ENCODE assay signal across 28 mouse cellular contexts in the genomic region with DNA sequence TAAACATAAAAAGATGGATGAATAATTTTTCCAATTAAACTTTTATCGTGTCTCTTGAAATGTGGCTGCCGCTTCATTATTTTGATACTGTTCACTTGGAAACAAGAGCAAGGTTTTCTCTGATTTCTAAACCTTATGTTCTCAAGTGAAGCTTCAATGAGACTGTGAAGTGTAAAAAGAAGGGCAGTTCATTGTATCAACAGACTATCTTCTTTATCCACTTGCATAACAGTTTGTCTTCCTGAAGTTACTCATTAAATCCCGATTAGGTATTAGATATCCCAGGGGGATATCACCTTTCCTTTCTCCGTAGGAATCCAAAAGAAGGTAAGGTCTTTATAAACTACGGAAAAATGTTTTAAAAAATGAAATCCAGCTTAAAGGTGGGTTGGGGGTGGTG. TPM values are rescaled to one million over a fixed set of nuclear protein-coding genes. Genes with fewer than 3 reads are reported as not detected.
DNase-seq lines count a peak whose midpoint lies in the region; ATAC-seq lines count a peak whose summit lies in the region.
"Had no signal": no experiment of that assay in that cellular context is flagged by ENCODE, and none has a peak within 500 bp of the region (broad histone marks: within the 10 kb centered on the region; RNA-seq: fewer than 3 reads in every experiment).

No protein-coding gene starts in this region.

- no peaks in the 10 kb centered on the region for H3K9me3 ChIP-seq in heart, embryonic 15.5 days (replicated peaks)
- H3K9me3 ChIP-seq in heart, embryonic 12.5 days (replicated peaks), result no peaks in the 10 kb centered on the region; the same call in 1 of the 2 replicates
- H3K9me3 ChIP-seq in kidney, embryonic 14.5 days (ENCODE audit: control insufficient read depth, low read length), result no peaks in the 10 kb centered on the region
- no peaks in the 10 kb centered on the region for H3K9me3 ChIP-seq in neural tube, embryonic 12.5 days
- no peaks in the 10 kb centered on the region for H3K9me3 ChIP-seq in neural tube, embryonic 15.5 days (replicated peaks)
- H3K9me3 ChIP-seq: embryonic facial prominence, embryonic 15.5 days; forebrain, embryonic 12.5 days; limb, embryonic 13.5 days; liver, embryonic 15.5 days; neural tube, embryonic 13.5 days; stomach, embryonic 15.5 days had no signal

- DNase-seq in kidney, postnatal 14 days, result no peak
- no peak for DNase-seq in yolk sac, embryonic 10.5 days (ENCODE audit: low spot score)
- DNase-seq in layer of hippocampus, postnatal 25 days (ENCODE audit: extremely low spot score in 1 of 2, low spot score in 1 of 2), result no peak
- DNase-seq: adrenal gland, adult 2 months; adrenal gland, postnatal 36 days; cerebellum, adult 18-20 months; cerebellum, postnatal 10 days; forebrain, postnatal 0 days; gastrocnemius, postnatal 14 days; heart, postnatal 36 days; lung, postnatal 36 days; right cerebral cortex, postnatal 14 days had no signal

- no peak overlapping the region for H3K4me3 ChIP-seq in heart, embryonic 15.5 days
- H3K4me3 ChIP-seq in heart, embryonic 12.5 days, result no peak overlapping the region
- H3K4me3 ChIP-seq in kidney, embryonic 14.5 days (ENCODE audit: low read length), result no peak overlapping the region
- no peak overlapping the region for H3K4me3 ChIP-seq in neural tube, embryonic 12.5 days
- H3K4me3 ChIP-seq in neural tube, embryonic 15.5 days (replicated peaks), result no peak overlapping the region
- H3K4me3 ChIP-seq: forebrain, embryonic 12.5 days; left cerebral cortex, adult 2 months; limb, embryonic 13.5 days; liver, embryonic 15.5 days; neural tube, embryonic 13.5 days; stomach, embryonic 15.5 days had no signal

- no peaks in the 10 kb centered on the region for H3K27me3 ChIP-seq in heart, embryonic 15.5 days
- no peaks in the 10 kb centered on the region for H3K27me3 ChIP-seq in heart, embryonic 12.5 days (replicated peaks)
- H3K27me3 ChIP-seq in kidney, embryonic 14.5 days (ENCODE audit: control insufficient read depth, insufficient read depth, low read length), result no peaks in the 10 kb centered on the region
- no peaks in the 10 kb centered on the region for H3K27me3 ChIP-seq in neural tube, embryonic 12.5 days (replicated peaks)
- no peaks in the 10 kb centered on the region for H3K27me3 ChIP-seq in neural tube, embryonic 15.5 days (replicated peaks)
- H3K27me3 ChIP-seq: embryonic facial prominence, embryonic 15.5 days; forebrain, embryonic 12.5 days; limb, embryonic 13.5 days; liver, embryonic 15.5 days; stomach, embryonic 15.5 days had no signal

- H3K4me1 ChIP-seq in heart, embryonic 15.5 days (replicated peaks), result peaks cover 3% of the 10 kb centered on the region; the same call in 1 of the 2 replicates
- peaks cover 4% of the 10 kb centered on the region; the same call in 1 of the 2 replicates for H3K4me1 ChIP-seq in heart, embryonic 12.5 days (replicated peaks)
- H3K4me1 ChIP-seq in kidney, embryonic 14.5 days (ENCODE audit: control insufficient read depth, insufficient read depth, low read length), result no peaks in the 10 kb centered on the region; the same call in 1 of the 2 replicates
- no peaks in the 10 kb centered on the region for H3K4me1 ChIP-seq in neural tube, embryonic 12.5 days
- H3K4me1 ChIP-seq in neural tube, embryonic 15.5 days, result peaks cover 5% of the 10 kb centered on the region; the same call in 1 of the 2 replicates
- H3K4me1 ChIP-seq: embryonic facial prominence, embryonic 15.5 days; liver, embryonic 15.5 days; stomach, embryonic 15.5 days had no signal

- no peak overlapping the region for H3K27ac ChIP-seq in heart, embryonic 15.5 days
- H3K27ac ChIP-seq in heart, embryonic 12.5 days (ENCODE audit: poor library complexity, severe bottlenecking), result no peak overlapping the region
- H3K27ac ChIP-seq in kidney, embryonic 14.5 days (ENCODE audit: low read depth, low read length), result no peak overlapping the region
- no peak overlapping the region for H3K27ac ChIP-seq in neural tube, embryonic 12.5 days
- H3K27ac ChIP-seq in neural tube, embryonic 15.5 days (replicated peaks), result no peak overlapping the region
- H3K27ac ChIP-seq: embryonic facial prominence, embryonic 15.5 days; forebrain, embryonic 12.5 days; hindbrain, embryonic 14.5 days; left cerebral cortex, adult 2 months; limb, embryonic 13.5 days; liver, embryonic 15.5 days; neural tube, embryonic 13.5 days; stomach, embryonic 15.5 days had no signal

- H3K9ac ChIP-seq in heart, embryonic 15.5 days, result no peak overlapping the region
- H3K9ac ChIP-seq in heart, embryonic 12.5 days, result no peak overlapping the region
- H3K9ac ChIP-seq in kidney, embryonic 14.5 days (ENCODE audit: low read depth, low read length), result no peak overlapping the region
- H3K9ac ChIP-seq in neural tube, embryonic 12.5 days, result no peak overlapping the region
- H3K9ac ChIP-seq in neural tube, embryonic 15.5 days (replicated peaks), result no peak overlapping the region
- H3K9ac ChIP-seq: embryonic facial prominence, embryonic 15.5 days; forebrain, embryonic 12.5 days; forebrain, postnatal 0 days; hindbrain, embryonic 14.5 days; limb, embryonic 13.5 days; liver, embryonic 15.5 days; neural tube, embryonic 13.5 days; stomach, embryonic 15.5 days had no signal

- WGBS in heart, embryonic 15.5 days, result 67% methylated on average over 5 of the region's 5 CpGs
- WGBS in heart, embryonic 12.5 days, result 60% methylated on average over 5 of the region's 5 CpGs
- 59% methylated on average over 5 of the region's 5 CpGs for WGBS in kidney, embryonic 14.5 days
- 60% methylated on average over 5 of the region's 5 CpGs for WGBS in neural tube, embryonic 12.5 days
- WGBS in neural tube, embryonic 15.5 days, result 62% methylated on average over 5 of the region's 5 CpGs

- no peak for ATAC-seq in heart, embryonic 15.5 days (replicated peaks; ENCODE audit: insufficient number of reproducible peaks, insufficient read depth, low FRiP score, low read depth)
- ATAC-seq in heart, embryonic 12.5 days (ENCODE audit: insufficient number of reproducible peaks, low FRiP score), result no peak
- ATAC-seq in kidney, embryonic 14.5 days (ENCODE audit: low FRiP score, low TSS enrichment), result no peak
- ATAC-seq in neural tube, embryonic 12.5 days (ENCODE audit: low FRiP score, low read depth), result no peak
- no peak for ATAC-seq in neural tube, embryonic 15.5 days (ENCODE audit: low FRiP score)
- ATAC-seq: activated CD4-positive, CD25-positive, alpha-beta regulatory T cell, adult 4 months; forebrain, postnatal 0 days; intestine, postnatal 0 days; midbrain, embryonic 16.5 days had no signal

- no peaks in the 10 kb centered on the region for H3K36me3 ChIP-seq in heart, embryonic 15.5 days
- no peaks in the 10 kb centered on the region for H3K36me3 ChIP-seq in heart, embryonic 12.5 days
- H3K36me3 ChIP-seq in kidney, embryonic 14.5 days (ENCODE audit: control insufficient read depth, insufficient read depth, low read length), result no peaks in the 10 kb centered on the region
- H3K36me3 ChIP-seq in neural tube, embryonic 12.5 days, result no peaks in the 10 kb centered on the region
- H3K36me3 ChIP-seq in neural tube, embryonic 15.5 days, result no peaks in the 10 kb centered on the region
- H3K36me3 ChIP-seq: embryonic facial prominence, embryonic 15.5 days; forebrain, embryonic 12.5 days; limb, embryonic 13.5 days; liver, embryonic 15.5 days; neural tube, embryonic 13.5 days; stomach, embryonic 15.5 days had no signal

- H3K4me2 ChIP-seq in heart, embryonic 15.5 days, result peak overlapping the region; percentile 53; the same call in 1 of the 2 replicates
- H3K4me2 ChIP-seq in heart, embryonic 12.5 days, result no peak overlapping the region
- peak overlapping the region; percentile 26; the same call in 1 of the 2 replicates for H3K4me2 ChIP-seq in kidney, embryonic 14.5 days (replicated peaks; ENCODE audit: low read depth, low read length)
- peak overlapping the region; percentile 27; the same call in 1 of the 2 replicates for H3K4me2 ChIP-seq in neural tube, embryonic 12.5 days (replicated peaks)
- H3K4me2 ChIP-seq in neural tube, embryonic 15.5 days, result no peak overlapping the region

RNA-seq across cellular contexts. Expression of a gene that starts 44.6 kb away (rescaled TPM):
- 16.2 and 18.5 TPM in 2 replicates for polyA plus RNA-seq in heart, embryonic 15.5 days (2015; fragmentation: Nextera tagmentation; extraction: Ambion mirVana)
- polyA plus RNA-seq in heart, embryonic 12.5 days (2016; fragmentation: Nextera tagmentation; extraction: Ambion mirVana), result 18.6 and 23.2 TPM in 2 replicates
- polyA plus RNA-seq in kidney, embryonic 14.5 days (2014; fragmentation: Nextera tagmentation; extraction: Ambion mirVana), result 37.8 and 42.1 TPM in 2 replicates
- polyA plus RNA-seq in neural tube, embryonic 12.5 days (2016; fragmentation: Nextera tagmentation; extraction: Ambion mirVana), result 38.1 and 38.6 TPM in 2 replicates
- polyA plus RNA-seq in neural tube, embryonic 15.5 days (2015; fragmentation: Nextera tagmentation; extraction: Ambion mirVana), result 31.3 and 36.4 TPM in 2 replicates
- 100 to 1,000 TPM; 251 to 305 TPM for total RNA-seq in layer of hippocampus, postnatal 25 days (2021)

Comparison
In these comparisons a context has a peak if more than half of its experiments do, and no peak if none do; other contexts are left out.
1. H3K4me2 ChIP-seq: peak in heart, embryonic 15.5 days (single experiment), kidney, embryonic 14.5 days (single experiment) and neural tube, embryonic 12.5 days (single experiment); none in heart, embryonic 12.5 days (single experiment) and neural tube, embryonic 15.5 days (single experiment).